Mouse (Mus musculus) brain, embryonic 18.5 days (tissue): ENCODE measurements around the gene Gli1.
A peak's percentile ranks its signal among the peaks of the same experiment; 100 is the strongest.

Experiments
- DNase-seq: peaks from one replicate; pipeline ENCODE4 v3.0.0-alpha.2; 2012; ENCODE audit warnings: low read depth, low spot score

Gene Gli1

GRCm38 (mm10) chr10:127292987-127293538 lies 48.7 kb downstream of the Gli1 start:
- no peak for DNase-seq

DNA sequence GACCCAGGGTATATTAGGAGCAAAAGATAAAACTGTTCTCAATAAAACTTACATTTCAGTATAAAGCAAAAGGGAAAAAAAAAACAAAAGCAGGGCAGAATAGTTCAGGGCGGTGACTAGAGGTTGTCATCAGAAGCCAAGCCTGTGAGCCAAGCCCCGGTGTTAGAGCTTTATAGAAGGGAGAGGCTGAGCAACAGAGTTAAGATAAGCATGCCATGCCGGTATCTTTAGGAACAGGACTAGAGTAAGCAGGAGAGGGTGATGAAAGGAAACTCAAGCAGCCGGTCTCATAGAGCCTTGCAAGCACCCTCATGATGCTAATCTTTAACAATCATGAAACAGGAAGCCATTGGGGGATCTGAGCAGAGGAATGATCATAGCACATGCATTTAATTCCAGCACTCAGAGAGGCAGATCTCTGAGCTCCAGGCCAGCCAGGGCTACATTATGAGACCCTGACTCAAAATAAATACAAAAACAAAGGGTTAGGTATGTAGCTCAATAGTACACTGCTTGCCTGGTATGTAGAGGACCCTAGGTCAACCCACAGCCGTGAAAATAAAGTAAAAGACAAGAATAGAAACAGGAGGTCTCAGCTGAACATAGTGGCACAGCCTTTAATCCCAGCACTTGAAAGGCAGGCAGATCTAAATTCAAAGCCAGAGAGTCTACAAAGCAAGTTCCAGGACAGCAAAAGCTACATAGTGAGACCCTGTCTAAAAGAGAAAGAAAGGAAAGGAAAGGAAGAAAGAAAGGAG lies 49.7 kb downstream of the Gli1 start:
- DNase-seq: no peak

DNA sequence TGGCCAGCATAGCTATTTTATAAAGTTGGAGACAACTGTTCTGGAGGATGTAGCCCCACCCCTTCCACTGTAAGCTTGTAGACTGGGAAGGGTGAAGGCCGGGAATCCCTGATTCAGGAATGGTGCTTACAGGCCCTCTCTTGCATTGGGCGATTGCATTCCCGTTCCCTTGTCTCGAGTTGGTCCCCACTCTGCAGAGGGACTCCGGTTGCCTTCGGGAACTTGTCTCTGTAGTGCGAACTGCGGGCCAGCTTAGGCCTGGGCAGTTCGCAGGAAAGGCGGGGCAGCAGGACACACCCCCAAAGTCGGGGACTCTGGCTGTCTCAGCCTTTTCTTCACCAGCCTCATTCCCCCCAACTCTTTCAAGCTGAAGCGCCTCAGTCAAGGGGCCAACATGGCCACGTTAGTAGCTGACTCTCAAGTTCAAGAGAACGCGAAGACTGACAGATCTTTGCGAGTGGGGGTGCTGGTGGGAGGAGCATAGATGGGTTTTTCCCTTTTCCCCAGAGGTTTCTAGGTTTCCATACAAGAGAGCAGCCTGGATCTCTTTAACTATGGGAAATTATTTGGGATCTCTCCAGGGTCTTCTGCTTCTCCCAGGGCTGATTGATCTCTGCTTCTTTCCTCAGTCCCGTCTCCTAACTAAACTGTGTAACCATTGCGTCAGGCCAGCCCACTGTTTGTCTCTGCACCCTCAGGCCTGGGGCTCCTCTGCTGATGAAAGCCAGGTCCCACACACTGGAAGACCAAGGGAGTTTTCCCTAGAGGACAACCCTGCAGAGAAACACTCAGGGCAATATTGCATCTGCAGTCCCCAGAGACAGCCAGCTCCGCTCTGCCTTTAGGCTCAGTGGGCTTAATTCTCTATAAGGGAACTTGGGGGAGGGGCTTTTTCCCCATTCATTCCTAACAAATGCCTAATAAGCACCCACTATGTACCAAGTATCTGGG lies 50.6 kb downstream of the Gli1 start:
- no peak for DNase-seq

DNA sequence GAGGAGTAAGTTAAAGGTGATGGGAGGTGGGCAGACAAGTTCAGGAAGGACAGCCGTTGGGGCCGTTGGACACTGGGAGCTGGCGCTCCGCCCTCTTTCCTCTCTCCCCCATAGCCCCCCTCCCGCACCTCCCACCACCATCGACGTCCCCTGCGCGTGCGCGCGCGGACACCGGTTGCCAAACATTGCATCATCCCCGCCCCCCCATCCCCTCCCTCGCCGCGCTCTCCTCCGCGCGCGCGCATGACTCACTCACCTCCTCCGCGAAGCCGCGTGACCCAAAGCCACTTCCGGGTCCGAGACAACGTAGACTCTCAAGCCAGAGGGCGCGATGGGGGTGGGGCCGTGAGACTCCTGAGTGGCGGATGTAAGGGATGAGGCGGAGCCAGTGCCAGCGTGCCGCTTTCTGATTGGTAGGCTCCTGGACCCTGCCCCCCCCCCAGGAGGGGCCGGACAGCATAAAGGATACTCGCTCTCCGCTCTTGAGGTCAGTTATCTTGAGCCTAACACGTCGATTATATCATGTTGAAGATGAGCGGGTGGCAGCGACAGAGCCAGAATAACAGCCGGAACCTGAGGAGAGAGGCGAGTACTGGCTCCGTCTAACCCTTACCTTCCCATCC lies 51.4 kb downstream of the Gli1 start:
- peak; percentile 98 for DNase-seq

DNA sequence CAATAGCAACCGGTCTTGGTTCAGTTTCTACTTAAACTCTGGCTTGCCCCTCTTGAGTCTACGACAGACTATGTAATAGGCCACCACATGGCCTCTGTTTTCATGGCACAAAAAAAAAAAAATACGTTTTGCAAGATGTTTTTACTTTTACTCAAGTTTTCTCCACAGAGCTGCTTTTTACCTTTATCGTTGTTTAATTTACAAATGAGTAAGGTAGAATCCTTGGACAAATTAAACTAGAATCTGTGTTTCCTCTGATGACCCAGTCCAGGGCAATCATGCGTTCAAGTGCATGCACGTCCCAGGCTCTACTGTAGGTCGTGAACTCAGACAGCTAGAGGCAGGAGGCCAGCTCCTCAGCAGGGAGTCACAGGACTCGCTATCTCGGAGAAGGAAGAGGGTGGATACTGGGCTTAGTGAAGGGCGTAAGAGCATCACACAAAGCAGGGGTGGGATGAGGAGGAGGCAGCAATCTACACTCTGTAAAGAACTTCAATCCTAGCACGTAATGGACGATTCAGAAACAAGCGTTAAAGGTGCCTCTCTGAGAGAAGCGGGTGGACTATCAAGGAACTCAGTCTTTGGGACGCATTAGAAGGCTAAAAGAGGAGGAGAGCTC lies 52.1 kb downstream of the Gli1 start:
- DNase-seq: no peak

DNA sequence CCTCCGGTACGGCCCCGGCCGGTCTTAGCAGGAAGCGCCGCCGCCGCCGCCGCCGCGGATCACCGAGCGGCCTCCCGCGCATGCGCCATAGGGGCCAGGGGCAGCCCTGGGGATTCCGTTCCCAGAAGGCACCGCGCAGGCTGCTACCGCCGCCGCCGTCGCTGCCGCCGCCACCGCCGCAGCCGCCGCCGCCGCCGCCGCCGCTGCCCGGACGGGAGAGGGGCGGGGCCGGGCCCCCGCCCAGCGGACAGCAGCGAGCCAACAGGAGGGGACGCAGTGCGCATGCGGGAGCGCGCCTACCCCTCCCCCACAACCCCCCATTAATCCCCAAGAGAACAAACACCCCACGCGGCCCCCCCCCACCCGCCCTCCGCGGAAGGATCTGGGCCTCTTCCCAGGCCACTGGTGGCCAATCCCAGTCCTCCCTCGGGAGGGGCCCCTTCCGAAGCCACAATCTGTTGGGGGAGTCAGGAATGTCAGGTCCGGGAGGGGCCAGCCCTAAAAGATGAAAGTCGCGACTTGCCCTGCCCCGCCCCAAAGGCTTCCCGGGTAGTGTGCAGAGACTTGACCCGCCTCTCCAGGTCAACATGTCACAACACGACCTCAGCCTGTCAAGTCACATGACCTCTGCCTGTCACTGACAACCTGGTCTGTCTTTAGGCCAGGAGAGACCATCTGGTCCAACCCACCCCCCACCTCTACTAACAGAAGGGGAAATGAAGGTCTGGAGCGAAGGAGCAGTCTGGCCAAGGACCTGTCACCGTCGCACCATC lies 52.8 kb downstream of the Gli1 start, which contains the start of gene Mbd6:
Gene Mbd6 (minus strand): TSS at position 219 of the 773 bp plus-strand sequence.
- DNase-seq: peak; percentile 64

GRCm38 (mm10) chr10:127288328-127288799 lies 53.4 kb downstream of the Gli1 start:
- peak; percentile 24 for DNase-seq

DNA sequence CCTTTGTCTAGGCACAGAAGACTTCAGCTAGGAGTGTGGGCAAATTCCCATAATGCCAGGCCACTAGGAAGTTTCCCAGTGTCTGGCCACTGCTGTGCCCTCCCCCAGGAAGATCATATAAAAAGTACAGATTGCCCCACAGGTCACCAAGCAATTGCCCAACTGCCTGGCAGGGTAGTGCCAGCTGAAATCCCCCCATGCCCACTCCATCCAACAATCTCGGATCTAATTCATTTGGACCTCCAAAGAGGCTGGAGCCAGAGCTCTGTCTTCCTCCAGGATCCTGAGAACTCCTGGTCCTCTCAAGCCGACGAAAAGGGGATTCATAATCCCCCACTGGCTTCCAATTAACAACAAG lies 53.9 kb downstream of the Gli1 start:
- DNase-seq: no peak

- no peak for DNase-seq
Measured at GRCm38 (mm10) chr10:127287271-127287935, 54.4 kb downstream of the Gli1 start.

DNA sequence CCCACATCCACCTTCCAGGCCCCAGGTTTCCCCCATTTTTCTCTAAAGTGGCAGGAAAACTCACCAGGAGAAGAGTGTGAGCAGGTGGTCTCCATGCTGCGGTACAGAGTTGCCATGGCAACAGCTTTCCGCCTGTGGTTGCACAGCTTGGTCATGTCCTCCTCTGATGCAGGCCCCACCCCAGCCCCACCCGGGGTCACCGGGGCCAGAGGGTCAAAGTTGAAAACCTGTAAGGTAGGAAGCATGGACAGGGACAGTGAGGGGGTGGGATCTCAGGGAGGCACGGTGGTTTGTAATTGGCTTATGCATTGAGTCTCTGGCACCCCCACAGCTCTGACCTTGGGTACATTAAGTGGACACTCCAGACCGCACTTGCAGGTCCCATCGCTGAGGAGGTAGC lies 55.0 kb downstream of the Gli1 start:
- no peak for DNase-seq

DNA sequence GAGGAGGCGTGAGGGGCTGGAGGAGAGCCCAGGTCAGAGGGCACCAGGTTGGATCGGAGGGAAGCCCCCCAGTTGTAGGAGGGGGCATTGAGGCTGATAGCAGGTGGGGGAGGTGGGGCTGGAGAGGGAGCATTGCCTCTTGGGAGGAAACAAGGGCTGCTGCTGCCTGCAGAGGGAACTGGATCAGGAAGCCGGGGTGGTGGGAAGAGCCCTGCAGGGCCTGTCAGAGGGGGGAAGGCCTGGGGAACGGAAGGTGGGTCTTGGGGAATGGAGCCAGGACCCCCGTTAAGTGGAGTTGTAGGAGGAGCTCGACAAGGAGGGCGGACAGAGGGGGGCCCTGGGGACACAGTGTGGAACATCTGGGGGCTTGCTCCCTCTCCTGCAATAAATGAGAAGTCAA lies 55.6 kb downstream of the Gli1 start:
- DNase-seq: no peak

DNA sequence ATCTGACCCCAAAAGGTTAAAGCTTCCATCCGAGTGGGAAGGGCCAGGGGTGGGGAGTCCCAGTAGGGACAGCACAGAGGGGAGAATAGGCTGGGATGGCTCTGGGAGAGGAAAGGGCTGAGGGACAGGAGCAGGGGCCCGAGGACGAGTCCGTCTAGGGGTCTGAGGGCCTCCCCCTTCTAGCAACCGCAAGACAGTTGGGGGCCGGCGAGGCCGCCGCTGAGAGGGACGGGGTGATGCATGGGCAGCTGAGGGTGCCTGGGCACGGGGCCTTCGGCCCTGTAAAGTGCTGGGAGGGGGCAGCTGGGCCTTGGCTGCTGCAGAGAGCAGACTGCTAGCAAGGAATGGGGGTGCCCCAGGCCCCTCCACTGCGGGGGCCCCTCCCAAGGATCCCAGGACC lies 56.1 kb downstream of the Gli1 start:
- no peak for DNase-seq

DNA sequence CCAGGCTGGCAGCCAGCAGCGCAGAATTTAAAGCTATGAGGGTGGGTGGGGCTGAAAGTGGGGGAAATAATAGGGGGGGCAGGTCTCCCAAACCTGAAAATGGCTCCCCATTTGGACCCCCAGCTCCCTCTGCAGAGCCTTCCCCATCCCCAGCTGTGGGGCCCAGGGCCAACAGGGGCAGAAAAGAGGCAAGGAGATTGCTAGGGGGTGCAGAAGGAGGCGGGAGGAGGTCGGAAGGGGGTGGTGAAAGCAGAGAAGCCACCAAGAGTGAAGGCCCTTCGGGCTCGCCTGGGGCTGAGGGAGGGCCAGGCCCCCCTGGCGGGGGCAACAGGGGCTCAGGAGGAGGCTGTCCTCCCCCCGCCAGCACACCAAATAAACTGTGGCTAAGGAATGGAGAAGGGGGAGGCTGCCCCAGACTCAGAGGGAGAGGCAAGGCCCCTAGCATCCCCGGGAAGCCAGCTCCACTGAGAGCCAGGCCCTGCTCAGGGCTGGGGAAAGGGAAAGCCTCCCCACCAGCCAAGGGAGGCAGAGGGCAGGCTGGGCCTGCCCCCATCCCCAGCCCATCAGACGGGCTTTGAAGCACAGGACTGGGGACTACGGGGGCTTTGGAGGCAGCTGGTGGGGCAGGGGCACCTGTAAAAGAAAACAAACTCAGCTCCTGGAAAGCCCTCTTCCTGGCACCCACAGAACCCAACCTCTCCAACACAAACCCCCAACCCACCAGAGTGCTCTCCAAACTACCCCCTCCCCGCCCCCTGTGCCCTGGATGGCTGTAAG lies 56.9 kb downstream of the Gli1 start:
- DNase-seq: no peak

DNA sequence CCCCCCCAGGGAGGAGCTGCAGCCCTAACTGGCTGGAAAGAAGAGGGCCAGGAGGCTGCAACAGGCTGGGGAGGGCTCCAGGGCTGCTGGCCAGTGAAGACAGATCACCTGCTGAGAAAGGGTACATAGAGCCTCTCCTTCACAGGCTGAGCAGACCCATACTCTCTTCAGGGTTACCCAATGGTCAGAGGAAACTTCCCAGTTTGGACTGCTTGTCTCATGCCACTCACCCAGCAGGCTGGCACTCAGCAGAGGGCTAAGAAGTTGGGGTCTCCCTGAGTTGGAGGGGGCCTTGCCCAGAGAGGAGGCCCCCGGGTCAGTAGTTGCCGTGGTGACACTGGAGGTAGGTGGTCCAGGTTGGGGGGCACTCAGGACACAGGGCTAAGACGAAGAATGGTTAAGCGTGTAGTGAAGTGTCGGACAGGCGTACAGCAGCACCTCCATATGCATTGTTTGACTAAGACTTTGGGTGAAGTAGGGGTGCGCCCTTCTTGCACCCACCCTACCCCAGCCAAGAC lies 57.6 kb downstream of the Gli1 start:
- no peak for DNase-seq

GRCm38 (mm10) chr10:127282620-127283215 lies 59.1 kb downstream of the Gli1 start:
- no peak for DNase-seq

- DNase-seq: no peak
Measured at GRCm38 (mm10) chr10:127281316-127281715, 60.5 kb downstream of the Gli1 start.
